ENCODE assay signal across 8 mouse cellular contexts in the genomic region with DNA sequence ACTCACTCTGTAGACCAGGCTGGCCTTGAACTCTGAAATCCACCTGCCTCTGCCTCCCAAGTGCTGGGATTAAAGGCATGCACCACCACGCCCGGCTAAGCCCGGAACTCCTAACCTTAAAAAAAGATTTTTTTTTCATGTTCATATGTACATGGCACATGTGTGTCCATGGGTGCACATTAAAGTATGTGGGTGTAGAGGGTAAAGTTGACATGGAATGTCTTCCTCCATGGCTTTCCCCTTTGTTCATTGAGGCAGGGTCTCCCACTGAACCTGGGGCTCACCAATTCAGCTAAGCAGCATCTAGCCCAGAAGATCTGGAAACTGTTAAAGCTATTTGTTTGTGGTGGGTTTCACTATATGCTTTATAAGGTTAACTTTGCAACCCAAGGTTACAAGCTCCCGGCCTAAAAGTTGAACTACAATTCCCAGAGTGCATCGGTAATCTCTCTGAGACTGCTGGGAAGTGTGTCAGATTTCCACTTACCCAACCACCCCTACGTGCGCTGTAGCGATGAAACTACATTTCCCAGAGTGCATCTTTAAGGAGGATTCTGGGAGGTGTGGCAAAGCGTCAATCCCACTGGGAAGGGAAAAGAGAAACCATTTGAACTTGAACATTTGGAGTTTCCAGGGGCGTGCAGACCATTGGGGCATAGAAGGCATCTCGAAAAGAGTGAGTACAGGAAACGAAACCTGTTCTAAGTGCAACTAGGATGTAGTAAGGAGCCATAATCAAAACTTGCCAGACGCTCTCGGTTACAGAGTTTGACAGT. TPM values are rescaled to one million over a fixed set of nuclear protein-coding genes. Genes with fewer than 3 reads are reported as not detected.
DNase-seq lines count a peak whose midpoint lies in the region; ATAC-seq and TF ChIP-seq lines count a peak whose summit lies in the region.

A gene (plus strand): TSS at position 581 of the 776 bp plus-strand sequence.

- in situ Hi-C loops in ES-E14 (cut with MboI; ENCODE audit: low sequenced_read_pairs in 2 of 2, unreplicated experiment in 2 of 2) = no loop called here

- peak; percentile 98 for ATAC-seq in forebrain, embryonic 15.5 days (replicated peaks)
- peak; percentile 99 for ATAC-seq in neutrophil, adult 5-6 weeks (ENCODE audit: extremely low read depth, insufficient number of reproducible peaks, low FRiP score, poor library complexity, severe bottlenecking)

- H3K36me3 ChIP-seq in ES-E14 (ENCODE audit: control insufficient read depth, insufficient read depth, low read length, poor library complexity, severe bottlenecking) = no peaks in the 10 kb centered on the region
- H3K36me3 ChIP-seq in forebrain, embryonic 15.5 days = no peaks in the 10 kb centered on the region

- TF ChIP-seq POLR2A in lung, adult 2 months (IDR thresholded peaks at IDR 0.05; ENCODE audit: borderline replicate concordance, extremely low read depth, low read depth, low read length) = 0 out of 2 replicates have a peak, but pooled peaks have one; percentile 26

- peak within 1 kb of the TSS; percentile 61 for H3K4me2 ChIP-seq in forebrain, embryonic 15.5 days (replicated peaks)

- no peak for TF ChIP-seq CTCF in lung, adult 2 months (IDR thresholded peaks at IDR 0.05; ENCODE audit: insufficient read depth, low read length)

- intact Hi-C loops in heart, postnatal 25 days (cut with DNase I) = no loop called here

- 24% methylated on average over 14 of the region's 14 CpGs for WGBS in forebrain, embryonic 15.5 days
- WGBS in lung, adult 2 months = 22% methylated on average over 14 of the region's 14 CpGs

- H3K4me1 ChIP-seq in ES-E14 (ENCODE audit: control insufficient read depth in 2 of 2, insufficient read depth in 2 of 2, low read length in 2 of 2, poor library complexity in 1 of 2) = no peaks in the 10 kb centered on the region
- H3K4me1 ChIP-seq in forebrain, embryonic 15.5 days = peaks cover 13% of the 10 kb centered on the region
- H3K4me1 ChIP-seq in lung, adult 2 months (ENCODE audit: control insufficient read depth, insufficient read depth, low read length) = peaks cover 5% of the 10 kb centered on the region

- peak; percentile 83 for DNase-seq in ES-E14 (ENCODE audit: low read depth, low spot score)
- peak; percentile 88 for DNase-seq in cerebellum, adult 11-12 months
- DNase-seq in heart, postnatal 25 days (ENCODE audit: low spot score) = peak; percentile 80
- DNase-seq in layer of hippocampus, adult 18-20 months (ENCODE audit: low spot score in 2 of 2) = peak; percentile 87 to 93
- peak; percentile 68 for DNase-seq in lung, adult 2 months
- DNase-seq in thymus, adult 18-20 months = peak; percentile 57 to 79

- H3K4me3 ChIP-seq in ES-E14 (ENCODE audit: insufficient read depth in 1 of 2, low read depth in 1 of 2, low read length in 2 of 2, poor library complexity in 1 of 2, severe bottlenecking in 1 of 2) = peak within 1 kb of the TSS; percentile 67 to 75
- H3K4me3 ChIP-seq in forebrain, embryonic 15.5 days = peak within 1 kb of the TSS; percentile 52
- peak within 1 kb of the TSS; percentile 93 for H3K4me3 ChIP-seq in lung, adult 2 months (replicated peaks; ENCODE audit: extremely low read depth, low read depth, low read length)

- H3K9ac ChIP-seq in ES-E14 (ENCODE audit: insufficient read depth, low read depth, low read length, poor library complexity, severe bottlenecking) = peak within 1 kb of the TSS; percentile 56
- H3K9ac ChIP-seq in forebrain, embryonic 15.5 days (replicated peaks) = peak within 1 kb of the TSS; percentile 53

- no peaks in the 10 kb centered on the region for H3K27me3 ChIP-seq in forebrain, embryonic 15.5 days

- H3K9me3 ChIP-seq in ES-E14 (ENCODE audit: control insufficient read depth, insufficient read depth, low read depth, low read length) = no peaks in the 10 kb centered on the region
- H3K9me3 ChIP-seq in forebrain, embryonic 15.5 days = no peaks in the 10 kb centered on the region

- H3K27ac ChIP-seq in ES-E14 (ENCODE audit: insufficient read depth, low read depth, low read length, poor library complexity, severe bottlenecking) = no peak within 1 kb of the TSS
- no peak within 1 kb of the TSS for H3K27ac ChIP-seq in forebrain, embryonic 15.5 days (replicated peaks)

TF ChIP-seq in ES-E14, 5 proteins besides CTCF, POLR2A, EP300 and RAD21:
- TF ChIP-seq CHD2 (IDR thresholded peaks at IDR 0.05; ENCODE audit: low read depth, low read length) (peak; percentile 85; the same call in 1 of the 2 replicates), HCFC1 (IDR thresholded peaks at IDR 0.05; ENCODE audit: borderline replicate concordance, insufficient read depth, low read length) (peak; percentile 100), ZNF384 (IDR thresholded peaks at IDR 0.05; ENCODE audit: low read depth, low read length) (no peak)
TF ChIP-seq in ES-E14: peak in this region for 2.

RNA-seq across cellular contexts. Expression of the gene that starts here (rescaled TPM):
- 9.4 and 13.7 TPM in 2 replicates for total RNA-seq in ES-E14 (2012; rRNA removed)
- polyA plus RNA-seq in forebrain, embryonic 15.5 days (2015; fragmentation: Nextera tagmentation; extraction: Ambion mirVana) = 16.8 and 18.1 TPM in 2 replicates
- total RNA-seq in heart, postnatal 25 days (2021) = 10 to 100 TPM; 27.6 to 33.6 TPM
- 10 to 100 TPM; 21.2 to 27.0 TPM for total RNA-seq in layer of hippocampus, adult 18-20 months (2021)
- polyA plus RNA-seq in lung, adult 2 months (2012; rRNA removed) = 15.1 and 20.8 TPM in 2 replicates
- total RNA-seq in neutrophil, adult 5-6 weeks (2017) = 9.5 and 12.1 TPM in 2 replicates
